Mouse (Mus musculus): Measurements from ENCODE around the gene Scfd2. TPM values are rescaled to one million over a fixed set of nuclear protein-coding genes. Genes with fewer than 3 reads are reported as not detected.

The Scfd2 gene
- polyA plus RNA-seq, 2 experiments: 3.9 to 9.4 TPM

DNA sequence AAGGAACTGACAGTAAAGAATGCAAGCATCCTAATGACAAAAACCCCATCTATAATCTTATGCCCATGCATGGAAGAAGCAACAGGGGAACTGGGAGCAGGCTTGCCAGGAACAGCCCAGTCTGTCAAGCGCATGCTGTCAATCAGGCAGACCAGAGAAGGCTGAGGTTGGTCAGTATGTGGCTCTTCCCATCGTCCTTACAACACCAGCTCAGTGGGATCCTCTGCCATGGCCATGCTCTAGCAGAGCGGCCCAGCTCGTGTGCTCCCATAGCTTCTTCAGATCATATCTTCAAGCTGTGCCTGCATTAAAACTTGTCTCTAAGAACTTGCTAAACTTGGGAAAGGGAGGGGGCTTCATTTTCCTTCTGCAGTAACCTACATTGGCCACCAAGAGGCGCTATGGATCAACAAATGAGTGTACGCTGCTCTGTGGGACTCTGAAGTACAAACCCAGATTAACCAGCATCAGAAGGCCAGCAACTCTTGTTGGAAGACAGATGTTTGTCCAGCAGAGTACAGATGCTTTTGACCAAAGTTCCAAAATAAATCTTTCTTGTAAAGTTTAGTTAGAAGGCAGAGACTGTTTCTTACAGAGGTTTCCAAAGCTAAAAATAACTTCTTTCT is 220.2 kb downstream of the Scfd2 start:
- no peak for ATAC-seq (ENCODE audit: insufficient read depth)
- Histone ChIP-seq H3K9ac (replicated peaks) (no peak overlapping the region), H3K27me3 (ENCODE audit: control insufficient read depth, insufficient read depth, low read length) (no peaks in the 10 kb centered on the region), H3K27ac (no peak overlapping the region), H3K36me3 (replicated peaks; ENCODE audit: control insufficient read depth, insufficient read depth, low read depth) (no peaks in the 10 kb centered on the region), H3K9me3 (ENCODE audit: control insufficient read depth, low read length) (no peaks in the 10 kb centered on the region), H3K4me2 (ENCODE audit: low read depth) (no peak overlapping the region), H3K4me3 (ENCODE audit: insufficient read depth in 1 of 2, low read depth in 2 of 2, low read length in 2 of 2) (no peak overlapping the region), H3K4me1 (replicated peaks; ENCODE audit: control insufficient read depth in 2 of 2, insufficient read depth in 2 of 2, low read length in 1 of 2) (peaks cover 0 to 10% of the 10 kb centered on the region in 2 experiments; a peak in 2 of 4 replicates)
- WGBS (ENCODE audit: insufficient replicate concordance): 28% methylated on average over 6 of the region's 6 CpGs
- DNase-seq (ENCODE audit: low read depth in 3 of 3, low spot score in 3 of 3): peak in 1 of 3 experiments; percentile 23
- peak; percentile 71 for TF ChIP-seq CTCF (IDR thresholded peaks at IDR 0.05; ENCODE audit: low read depth)
- TF ChIP-seq EP300 (IDR thresholded peaks at IDR 0.05; ENCODE audit: low read depth): no peak

DNA sequence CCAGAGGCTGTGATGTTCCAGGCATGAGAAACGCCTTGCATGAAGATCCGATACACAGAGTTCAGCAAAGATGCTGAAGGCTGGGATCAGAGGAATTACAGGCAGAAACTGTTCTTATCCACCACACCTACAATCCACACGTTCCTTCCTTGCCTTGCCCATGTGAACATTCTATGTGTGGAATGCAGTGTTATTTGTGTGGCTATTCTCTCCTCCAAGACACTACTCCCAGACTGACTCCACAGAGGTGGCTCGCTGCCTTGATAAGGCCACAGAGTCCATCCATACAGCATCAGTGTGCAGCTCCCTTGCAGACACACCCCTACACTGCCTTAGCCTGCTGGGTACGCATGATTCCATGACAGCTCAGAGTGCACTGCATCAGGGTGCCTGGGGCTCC is 221.5 kb downstream of the Scfd2 start:
- ATAC-seq (ENCODE audit: insufficient read depth) (no peak), DNase-seq (ENCODE audit: low read depth in 3 of 3, low spot score in 3 of 3) (no peak)
- TF ChIP-seq EP300 (IDR thresholded peaks at IDR 0.05; ENCODE audit: low read depth) (no peak), CTCF (IDR thresholded peaks at IDR 0.05; ENCODE audit: low read depth) (no peak)
- Histone ChIP-seq H3K27me3 (ENCODE audit: control insufficient read depth, insufficient read depth, low read length) (no peaks in the 10 kb centered on the region), H3K9me3 (ENCODE audit: control insufficient read depth, low read length) (no peaks in the 10 kb centered on the region), H3K27ac (no peak overlapping the region), H3K4me3 (ENCODE audit: insufficient read depth in 1 of 2, low read depth in 2 of 2, low read length in 2 of 2) (no peak overlapping the region), H3K36me3 (replicated peaks; ENCODE audit: control insufficient read depth, insufficient read depth, low read depth) (no peaks in the 10 kb centered on the region), H3K4me2 (ENCODE audit: low read depth) (no peak overlapping the region), H3K9ac (replicated peaks) (no peak overlapping the region), H3K4me1 (replicated peaks; ENCODE audit: control insufficient read depth in 2 of 2, insufficient read depth in 2 of 2, low read length in 1 of 2) (no peaks in the 10 kb centered on the region)
- WGBS (ENCODE audit: insufficient replicate concordance): 72% methylated on average over 5 of the region's 5 CpGs

DNA sequence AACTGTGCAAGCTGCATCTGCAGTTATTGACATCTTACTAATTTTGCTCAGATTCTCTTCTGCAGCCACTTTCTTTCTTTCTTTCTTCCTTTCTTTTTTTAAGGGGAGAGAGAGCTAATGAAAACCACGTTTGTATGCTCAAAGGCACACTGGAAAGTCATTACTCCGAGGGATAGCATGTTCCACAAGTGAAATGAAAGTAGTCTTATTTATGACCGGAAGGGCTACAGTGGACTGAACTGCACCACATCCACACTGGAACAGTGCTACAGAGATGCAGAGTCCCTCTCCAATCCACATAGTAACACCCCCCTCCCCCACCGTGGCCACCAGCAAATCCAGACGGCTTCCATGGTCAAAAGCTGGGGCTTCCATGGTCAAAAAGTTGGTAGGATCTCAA is 224.3 kb downstream of the Scfd2 start:
- H3K4me3 ChIP-seq (ENCODE audit: insufficient read depth in 1 of 2, low read depth in 2 of 2, low read length in 2 of 2): no peak overlapping the region
- WGBS (ENCODE audit: insufficient replicate concordance): 64% methylated on average over 5 of the region's 5 CpGs
- no peaks in the 10 kb centered on the region for H3K36me3 ChIP-seq (replicated peaks; ENCODE audit: control insufficient read depth, insufficient read depth, low read depth)
- no peak overlapping the region for H3K4me2 ChIP-seq (ENCODE audit: low read depth)
- no peak overlapping the region for H3K27ac ChIP-seq
- no peak overlapping the region for H3K9ac ChIP-seq (replicated peaks)
- ATAC-seq (ENCODE audit: insufficient read depth): no peak
- TF ChIP-seq EP300 (IDR thresholded peaks at IDR 0.05; ENCODE audit: low read depth): no peak
- no peak for TF ChIP-seq CTCF (IDR thresholded peaks at IDR 0.05; ENCODE audit: low read depth)
- no peak for DNase-seq (ENCODE audit: low read depth in 3 of 3, low spot score in 3 of 3)
- no peaks in the 10 kb centered on the region for H3K4me1 ChIP-seq (replicated peaks; ENCODE audit: control insufficient read depth in 2 of 2, insufficient read depth in 2 of 2, low read length in 1 of 2)
- no peaks in the 10 kb centered on the region for H3K9me3 ChIP-seq (ENCODE audit: control insufficient read depth, low read length)
- H3K27me3 ChIP-seq (ENCODE audit: control insufficient read depth, insufficient read depth, low read length): no peaks in the 10 kb centered on the region

DNA sequence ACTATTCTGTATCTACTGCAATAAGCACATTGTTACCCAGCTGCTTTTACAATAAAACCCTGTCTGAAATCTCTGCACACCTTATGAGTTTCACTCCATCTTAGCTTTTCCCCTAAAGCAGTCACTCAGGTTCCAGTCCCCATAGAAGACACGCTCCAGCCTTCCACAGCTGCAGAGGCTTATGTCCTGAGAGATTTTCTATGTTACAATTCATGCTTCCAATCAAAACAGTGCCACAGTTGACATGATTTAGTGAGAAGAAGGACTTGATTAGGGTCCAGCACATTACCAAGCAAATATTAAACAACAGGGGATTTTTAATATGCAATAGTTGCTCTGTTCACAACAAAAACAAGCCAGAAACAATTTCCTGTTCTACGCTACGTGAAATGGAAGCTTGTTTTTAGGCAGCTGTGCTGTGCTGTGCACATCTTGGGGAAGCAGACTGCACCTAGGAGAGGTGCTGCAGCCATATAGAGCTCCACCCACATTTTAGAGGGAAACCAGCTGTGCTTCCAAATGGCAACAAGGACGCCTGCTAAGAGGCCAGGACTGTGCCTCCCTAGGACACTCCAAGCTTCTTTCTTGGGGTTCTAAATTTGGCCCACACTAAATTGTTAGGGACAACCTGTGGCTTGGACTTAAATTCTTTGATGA is 225.9 kb downstream of the Scfd2 start:
- TF ChIP-seq EP300 (IDR thresholded peaks at IDR 0.05; ENCODE audit: low read depth) (no peak), CTCF (IDR thresholded peaks at IDR 0.05; ENCODE audit: low read depth) (no peak)
- DNase-seq (ENCODE audit: low read depth in 3 of 3, low spot score in 3 of 3) (no peak), ATAC-seq (ENCODE audit: insufficient read depth) (no peak)
- no peaks in the 10 kb centered on the region for H3K9me3 ChIP-seq (ENCODE audit: control insufficient read depth, low read length)
- H3K4me1 ChIP-seq (replicated peaks; ENCODE audit: control insufficient read depth in 2 of 2, insufficient read depth in 2 of 2, low read length in 1 of 2): no peaks in the 10 kb centered on the region
- H3K27ac ChIP-seq: no peak overlapping the region
- WGBS (ENCODE audit: insufficient replicate concordance): 56% methylated on average over 4 of the region's 4 CpGs
- H3K4me3 ChIP-seq (ENCODE audit: insufficient read depth in 1 of 2, low read depth in 2 of 2, low read length in 2 of 2): no peak overlapping the region
- H3K4me2 ChIP-seq (ENCODE audit: low read depth): no peak overlapping the region
- no peak overlapping the region for H3K9ac ChIP-seq (replicated peaks)
- no peaks in the 10 kb centered on the region for H3K36me3 ChIP-seq (replicated peaks; ENCODE audit: control insufficient read depth, insufficient read depth, low read depth)
- no peaks in the 10 kb centered on the region for H3K27me3 ChIP-seq (ENCODE audit: control insufficient read depth, insufficient read depth, low read length)

DNA sequence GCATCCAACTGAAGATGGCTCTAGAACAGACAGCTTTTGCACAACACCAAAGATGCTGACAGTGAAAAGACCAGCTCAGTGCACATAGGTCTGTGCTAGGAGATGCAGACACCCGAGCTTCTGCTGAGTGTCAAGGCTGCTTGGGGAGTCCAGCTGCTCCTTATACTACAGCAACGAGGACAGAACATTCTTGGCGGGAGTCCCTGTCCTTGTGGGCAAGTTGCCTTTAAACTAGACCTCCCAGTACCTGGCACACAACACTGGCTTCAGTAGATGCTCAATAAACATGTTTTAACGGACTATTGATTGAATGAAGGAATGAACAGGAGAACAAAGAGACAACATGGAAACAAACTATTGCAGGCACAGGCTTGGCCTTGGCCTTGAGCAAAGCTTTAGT is 226.8 kb downstream of the Scfd2 start:
- H3K9me3 ChIP-seq (ENCODE audit: control insufficient read depth, low read length): no peaks in the 10 kb centered on the region
- ATAC-seq (ENCODE audit: insufficient read depth): no peak
- no peak for DNase-seq (ENCODE audit: low read depth in 3 of 3, low spot score in 3 of 3)
- no peaks in the 10 kb centered on the region for H3K4me1 ChIP-seq (replicated peaks; ENCODE audit: control insufficient read depth in 2 of 2, insufficient read depth in 2 of 2, low read length in 1 of 2)
- no peak overlapping the region for H3K4me3 ChIP-seq (ENCODE audit: insufficient read depth in 1 of 2, low read depth in 2 of 2, low read length in 2 of 2)
- WGBS (ENCODE audit: insufficient replicate concordance): 56% methylated on average over 4 of the region's 4 CpGs
- no peaks in the 10 kb centered on the region for H3K36me3 ChIP-seq (replicated peaks; ENCODE audit: control insufficient read depth, insufficient read depth, low read depth)
- H3K4me2 ChIP-seq (ENCODE audit: low read depth): no peak overlapping the region
- H3K27me3 ChIP-seq (ENCODE audit: control insufficient read depth, insufficient read depth, low read length): no peaks in the 10 kb centered on the region
- no peak overlapping the region for H3K9ac ChIP-seq (replicated peaks)
- TF ChIP-seq CTCF (IDR thresholded peaks at IDR 0.05; ENCODE audit: low read depth) (no peak), EP300 (IDR thresholded peaks at IDR 0.05; ENCODE audit: low read depth) (no peak)
- no peak overlapping the region for H3K27ac ChIP-seq
